Mouse (Mus musculus) liver, embryonic 16.5 days (tissue): ENCODE data around the gene Pdlim7. TPM values are rescaled to one million over a fixed set of nuclear protein-coding genes. Genes with fewer than 3 reads are reported as not detected.

Source experiments
- ATAC-seq: fragments of 200-750 bp; cut with Nextera tagmentation; 2 replicates; pipeline ENCODE4 v1.8.0; 2017; ENCODE audit warnings: low read depth, mild to moderate bottlenecking, moderate number of reproducible peaks, moderate library complexity
- H3K27ac ChIP-seq: fragments of 300-500 bp; sonication (generic); 2 replicates; pipeline ENCODE4 v1.5.1; 2014; ENCODE audit warnings: mild to moderate bottlenecking, low read length
- H3K27me3 ChIP-seq: fragments of 300-500 bp; sonication (generic); 2 replicates; pipeline ENCODE4 v1.6.1; 2014; ENCODE audit warnings: low read depth, low read length, mixed read lengths; ENCODE audit not compliant: control insufficient read depth, insufficient read depth
- H3K36me3 ChIP-seq: fragments of 300-500 bp; sonication (generic); 2 replicates; pipeline ENCODE4 v1.6.1; 2014; ENCODE audit warnings: mild to moderate bottlenecking; ENCODE audit not compliant: control insufficient read depth, insufficient read depth
- H3K4me1 ChIP-seq: fragments of 300-500 bp; sonication (generic); 2 replicates; pipeline ENCODE4 v1.6.1; 2014; ENCODE audit warnings: low read depth, low read length, mixed read lengths; ENCODE audit not compliant: control insufficient read depth
- H3K4me2 ChIP-seq: fragments of 300-500 bp; sonication (generic); 2 replicates; pipeline ENCODE4 v1.6.1; 2014; ENCODE audit warnings: low read depth, low read length, mixed read lengths
- H3K4me3 ChIP-seq: fragments of 300-500 bp; sonication (generic); 2 replicates; pipeline ENCODE4 v1.5.1; 2014; ENCODE audit warnings: low read depth, mild to moderate bottlenecking, low read length
- H3K9ac ChIP-seq: fragments of 300-500 bp; sonication (generic); 2 replicates; pipeline ENCODE4 v1.6.1; 2014; ENCODE audit warnings: low read depth, low read length
- H3K9me3 ChIP-seq: fragments of 300-500 bp; sonication (generic); replicated peaks from 2 replicates; pipeline ENCODE4 v1.6.1; 2016; ENCODE audit warnings: low read length; ENCODE audit not compliant: control insufficient read depth
- WGBS: fragments of 180-500 bp; shearing (Covaris S2); extraction: QIAGEN DNeasy Blood & Tissue Kit; methylation state at CpG from one replicate; pipeline ENCODE4 v1.1.7; 2014; ENCODE audit not compliant: insufficient replicate concordance; 5-methylcytosine and 5-hydroxymethylcytosine counted together
- polyA plus RNA-seq: library from polyadenylated mRNA; unstranded; fragments of >200 nt; fragmentation: Nextera tagmentation; extraction: Ambion mirVana; gene quantifications from 2 replicates; pipeline ENCODE4 v1.2.1, GENCODE M21; 2015

Gene Pdlim7
- polyA plus RNA-seq, 1 experiment from 2014 or later = 27.9 TPM

DNA sequence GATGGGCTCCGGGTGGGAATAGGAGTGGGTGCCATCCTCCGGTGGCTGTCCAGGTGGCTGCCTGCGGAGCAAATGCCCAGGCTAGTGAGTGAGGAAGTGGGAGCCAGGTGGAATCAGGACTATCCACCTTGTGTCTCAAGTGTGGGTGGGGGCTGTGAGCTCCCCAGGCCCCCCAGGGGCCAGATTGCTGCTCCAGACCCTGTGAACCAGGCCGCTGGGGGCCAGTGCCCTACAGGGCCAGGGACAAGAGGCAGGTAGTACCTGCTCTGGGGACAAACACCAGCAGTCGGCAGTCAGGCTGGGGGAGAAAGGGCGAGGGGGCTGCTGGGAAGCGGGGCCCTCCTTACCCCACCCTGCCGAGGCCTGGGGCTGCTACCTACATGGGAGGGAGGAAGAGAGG is 37.2 kb downstream of the Pdlim7 start:
- peaks cover 13% of the 10 kb centered on the region for H3K4me1 ChIP-seq
- no peak overlapping the region for H3K4me2 ChIP-seq
- no peak overlapping the region for H3K4me3 ChIP-seq
- no peak overlapping the region for H3K27ac ChIP-seq
- ATAC-seq = no peak
- H3K27me3 ChIP-seq = peaks cover 44% of the 10 kb centered on the region
- H3K9ac ChIP-seq = no peak overlapping the region
- 77% methylated on average over 8 of the region's 8 CpGs for WGBS
- no peaks in the 10 kb centered on the region for H3K36me3 ChIP-seq
- no peaks in the 10 kb centered on the region for H3K9me3 ChIP-seq

DNA sequence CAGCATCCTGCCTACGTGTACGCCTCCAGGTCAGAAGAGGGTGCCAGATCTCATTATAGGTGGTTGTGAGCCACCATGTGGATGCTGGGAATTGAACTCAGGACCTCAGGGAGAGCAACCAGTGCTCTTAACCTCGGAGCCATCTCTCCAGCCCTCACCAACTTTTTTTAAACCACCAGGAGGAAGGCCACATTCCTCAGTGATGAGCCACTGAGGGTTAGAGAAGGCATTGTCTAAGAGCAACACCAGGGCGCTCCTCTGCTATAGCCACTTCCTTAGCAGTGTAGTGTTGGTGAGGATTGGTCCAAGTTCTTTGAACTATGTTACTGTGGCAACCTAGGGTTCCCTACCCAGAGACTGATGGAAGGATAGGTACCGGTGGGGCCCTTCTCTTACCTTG is 37.7 kb downstream of the Pdlim7 start:
- WGBS = 74% methylated on average over 5 of the region's 5 CpGs
- no peak overlapping the region for H3K27ac ChIP-seq
- H3K36me3 ChIP-seq = no peaks in the 10 kb centered on the region
- H3K9me3 ChIP-seq = no peaks in the 10 kb centered on the region
- no peak for ATAC-seq
- no peak overlapping the region for H3K4me3 ChIP-seq
- peaks cover 49% of the 10 kb centered on the region for H3K27me3 ChIP-seq
- H3K9ac ChIP-seq = no peak overlapping the region
- peaks cover 16% of the 10 kb centered on the region for H3K4me1 ChIP-seq
- H3K4me2 ChIP-seq = no peak overlapping the region

DNA sequence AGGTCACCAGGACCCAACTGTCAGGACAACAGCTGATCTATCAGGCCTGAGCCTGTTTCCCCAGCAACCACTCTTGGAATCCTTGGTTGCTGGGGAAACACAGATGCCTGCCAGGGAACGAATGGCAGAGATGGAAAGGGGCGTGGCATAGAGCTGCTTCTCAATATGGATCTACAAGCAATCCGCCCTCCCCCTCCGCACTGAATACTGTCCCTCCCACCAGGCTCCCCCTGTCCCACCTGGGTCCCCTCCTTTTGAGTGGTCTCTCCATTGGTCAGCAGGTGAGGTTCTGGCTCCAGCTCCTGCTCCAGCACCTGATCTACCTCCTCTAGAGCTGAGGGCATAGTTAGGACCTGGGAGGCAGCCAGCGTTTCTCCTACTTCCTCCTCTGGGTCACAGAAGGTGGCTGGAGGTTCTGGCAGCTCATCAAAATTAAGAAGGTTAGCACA is 38.8 kb downstream of the Pdlim7 start:
- Histone ChIP-seq H3K9me3 (no peaks in the 10 kb centered on the region), H3K4me2 (no peak overlapping the region), H3K27ac (no peak overlapping the region), H3K27me3 (peaks cover 59% of the 10 kb centered on the region), H3K4me3 (no peak overlapping the region), H3K9ac (no peak overlapping the region), H3K4me1 (peaks cover 16% of the 10 kb centered on the region), H3K36me3 (no peaks in the 10 kb centered on the region)
- WGBS = 50% methylated on average over 5 of the region's 5 CpGs
- ATAC-seq = no peak

DNA sequence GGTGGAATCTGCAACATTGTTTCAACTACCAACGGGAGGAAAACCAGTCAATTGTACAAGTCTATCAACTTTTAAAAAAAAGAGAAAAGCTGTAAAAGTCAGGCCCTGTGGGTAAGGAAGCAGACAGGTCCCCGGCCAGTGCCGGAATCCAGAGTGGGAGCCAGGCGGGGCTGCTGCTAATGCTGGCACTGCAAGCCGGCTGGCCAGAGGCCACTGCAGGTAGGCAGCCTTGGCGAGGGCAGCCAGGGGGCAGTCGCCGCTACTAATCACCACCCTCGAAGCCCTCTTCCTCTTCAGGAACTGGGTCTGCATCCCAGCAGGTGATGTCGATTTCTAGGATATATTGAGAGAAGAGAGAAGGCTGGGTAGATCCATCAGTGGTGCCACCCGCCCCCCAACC is 39.5 kb downstream of the Pdlim7 start:
- 56% methylated on average over 11 of the region's 11 CpGs for WGBS
- Histone ChIP-seq H3K4me1 (peaks cover 16% of the 10 kb centered on the region), H3K4me3 (no peak overlapping the region), H3K27ac (no peak overlapping the region), H3K4me2 (no peak overlapping the region), H3K9me3 (no peaks in the 10 kb centered on the region), H3K27me3 (peaks cover 65% of the 10 kb centered on the region), H3K9ac (no peak overlapping the region), H3K36me3 (no peaks in the 10 kb centered on the region)
- no peak for ATAC-seq

DNA sequence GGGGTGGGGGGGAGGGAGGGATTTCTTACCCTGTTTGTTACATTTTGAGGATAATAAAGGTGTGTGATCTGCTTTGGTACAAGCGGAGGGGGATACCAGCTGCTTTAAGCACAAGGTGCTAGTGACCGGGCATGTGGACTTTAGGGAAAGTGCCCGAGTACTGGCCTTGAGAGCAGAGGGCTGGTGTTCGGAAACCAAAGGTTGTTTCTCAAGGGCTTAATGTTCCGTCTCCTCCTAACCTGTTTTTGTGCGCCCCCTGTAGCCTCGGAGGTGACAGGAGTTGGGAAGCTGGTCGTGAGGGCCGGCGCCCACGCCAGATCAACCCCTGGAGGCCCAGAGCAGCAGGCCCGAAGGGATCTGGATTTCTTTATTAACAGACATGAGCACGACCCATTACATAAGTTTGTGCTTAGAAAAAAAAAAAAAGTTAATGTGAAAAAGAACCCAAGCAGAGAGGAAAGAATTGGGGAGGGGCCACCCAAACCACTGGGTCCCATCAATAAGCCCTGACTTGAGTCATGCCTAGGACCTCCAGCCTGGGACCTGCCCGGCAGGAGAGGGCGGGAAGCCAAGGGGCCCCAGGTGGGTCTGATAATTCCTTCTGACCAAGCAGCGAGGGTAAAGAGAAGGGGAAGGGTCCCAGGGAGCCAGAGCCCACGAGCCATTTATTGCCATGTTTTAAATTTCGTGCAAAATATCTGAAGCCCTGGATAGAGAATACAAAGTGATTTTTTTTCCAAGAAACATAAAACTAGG is 40.2 kb downstream of the Pdlim7 start:
- peak overlapping the region; percentile 85 for H3K4me2 ChIP-seq
- no peaks in the 10 kb centered on the region for H3K36me3 ChIP-seq
- H3K27me3 ChIP-seq = peaks cover 68% of the 10 kb centered on the region
- H3K4me3 ChIP-seq = peak overlapping the region; percentile 62
- ATAC-seq = no peak
- peaks cover 16% of the 10 kb centered on the region for H3K4me1 ChIP-seq
- no peaks in the 10 kb centered on the region for H3K9me3 ChIP-seq
- H3K9ac ChIP-seq = peak overlapping the region; percentile 28; the same call in 1 of the 2 replicates
- H3K27ac ChIP-seq = no peak overlapping the region
- WGBS = 17% methylated on average over 18 of the region's 18 CpGs

DNA sequence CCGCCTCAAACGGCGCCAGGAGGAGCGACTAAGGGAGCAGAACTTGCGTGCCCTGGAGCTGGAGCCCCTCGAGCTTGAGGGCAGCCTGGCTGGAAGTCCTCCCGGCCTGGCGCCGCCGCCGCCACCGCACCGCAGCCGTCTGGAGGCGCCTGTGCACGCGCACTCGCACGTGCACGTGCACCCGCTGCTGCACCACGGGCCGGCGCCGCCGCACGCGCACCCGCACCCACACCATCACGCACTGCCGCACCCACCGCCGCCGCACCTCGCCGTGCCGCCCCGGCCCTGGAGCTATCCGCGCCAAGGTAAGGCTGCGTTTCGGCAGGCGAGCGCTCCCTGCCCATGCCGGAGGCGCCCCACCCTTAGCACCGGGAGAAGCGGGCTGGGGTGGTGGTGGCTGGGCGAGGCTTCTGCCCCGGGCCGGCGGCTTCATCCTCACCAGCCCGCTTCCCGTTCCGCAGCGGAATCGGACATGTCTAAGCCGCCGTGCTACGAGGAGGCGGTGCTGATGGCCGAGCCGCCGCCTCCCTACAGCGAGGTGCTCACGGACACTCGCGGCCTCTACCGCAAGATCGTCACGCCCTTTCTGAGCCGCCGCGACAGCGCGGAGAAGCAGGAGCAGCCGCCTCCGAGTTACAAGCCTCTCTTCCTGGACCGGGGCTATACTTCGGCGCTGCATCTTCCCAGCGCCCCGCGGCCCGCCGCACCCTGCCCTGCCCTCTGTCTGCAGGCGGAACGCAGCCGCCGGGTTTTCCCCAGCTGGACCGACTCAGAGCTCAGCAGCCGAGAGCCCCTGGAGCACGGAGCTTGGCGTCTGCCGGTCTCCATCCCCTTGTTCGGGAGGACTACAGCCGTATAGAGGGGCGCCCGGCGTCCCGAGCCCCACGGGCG is 41.1 kb downstream of the Pdlim7 start:
- peak overlapping the region; percentile 28 for H3K9ac ChIP-seq
- H3K4me1 ChIP-seq = peaks cover 16% of the 10 kb centered on the region
- peak overlapping the region; percentile 62 for H3K4me3 ChIP-seq
- H3K27ac ChIP-seq = no peak overlapping the region
- under 1% methylated on average over 100 of the region's 103 CpGs for WGBS
- 0 out of 2 replicates have a peak, but pooled peaks have one; percentile 24 for ATAC-seq
- no peaks in the 10 kb centered on the region for H3K9me3 ChIP-seq
- H3K4me2 ChIP-seq = peak overlapping the region; percentile 85
- no peaks in the 10 kb centered on the region for H3K36me3 ChIP-seq
- H3K27me3 ChIP-seq = peaks cover 71% of the 10 kb centered on the region

DNA sequence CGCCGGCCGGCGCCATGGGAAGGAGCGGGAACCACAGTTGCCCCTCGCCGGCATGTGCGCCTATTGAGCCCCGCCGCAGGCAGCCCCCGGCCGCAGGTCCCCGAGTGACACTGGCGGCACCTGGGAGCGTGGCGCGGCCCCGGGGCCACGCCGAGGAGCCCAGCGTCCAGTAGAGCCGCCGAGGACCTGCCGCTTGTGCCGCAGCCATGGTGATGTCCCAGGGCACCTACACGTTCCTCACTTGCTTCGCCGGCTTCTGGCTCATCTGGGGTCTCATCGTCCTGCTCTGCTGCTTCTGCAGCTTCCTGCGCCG is 41.7 kb downstream of the Pdlim7 start:
- H3K27me3 ChIP-seq = peaks cover 71% of the 10 kb centered on the region
- H3K27ac ChIP-seq = no peak overlapping the region
- H3K4me2 ChIP-seq = peak overlapping the region; percentile 85
- peak overlapping the region; percentile 38 for H3K9ac ChIP-seq
- H3K36me3 ChIP-seq = no peaks in the 10 kb centered on the region
- H3K4me1 ChIP-seq = peaks cover 16% of the 10 kb centered on the region
- ATAC-seq = no peak
- WGBS = 0% methylated on average over 30 of the region's 31 CpGs
- H3K9me3 ChIP-seq = no peaks in the 10 kb centered on the region
- H3K4me3 ChIP-seq = peak overlapping the region; percentile 62

DNA sequence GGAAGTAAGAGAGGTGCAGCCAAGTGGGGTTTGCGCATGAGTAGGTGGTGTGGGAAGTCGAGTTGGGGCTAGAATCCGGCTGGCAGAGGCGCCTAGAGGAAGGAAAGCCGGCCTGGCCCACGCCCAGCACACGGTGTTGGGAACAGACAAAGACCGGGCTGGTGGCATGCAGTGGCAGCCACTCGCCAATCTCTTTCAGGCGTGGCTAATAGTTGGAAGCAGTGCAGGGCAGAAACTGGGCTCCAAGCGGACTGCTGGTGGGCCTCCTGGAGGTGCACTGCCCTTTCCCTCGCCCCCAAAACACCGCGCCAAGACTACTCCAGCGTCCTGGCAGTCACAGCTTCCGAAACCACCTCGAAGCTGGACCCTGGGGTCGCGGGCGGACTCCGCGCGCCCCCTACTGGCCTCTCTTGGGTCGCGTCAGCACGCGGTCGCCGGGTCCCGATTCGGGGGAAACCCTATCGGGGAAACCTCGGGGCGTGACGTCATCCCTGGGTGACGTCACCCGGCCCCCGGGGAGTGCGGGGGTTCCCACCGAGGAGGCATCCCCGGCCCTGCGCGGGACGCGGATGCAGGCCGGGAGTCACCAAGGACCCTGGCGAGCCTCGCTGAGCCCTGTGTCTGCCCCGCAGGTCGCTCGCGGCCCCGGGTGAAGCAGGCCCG is 42.2 kb downstream of the Pdlim7 start:
- peak overlapping the region; percentile 38; the same call in 1 of the 2 replicates for H3K9ac ChIP-seq
- no peaks in the 10 kb centered on the region for H3K9me3 ChIP-seq
- peaks cover 72% of the 10 kb centered on the region for H3K27me3 ChIP-seq
- peak overlapping the region; percentile 62 for H3K4me3 ChIP-seq
- H3K36me3 ChIP-seq = no peaks in the 10 kb centered on the region
- WGBS = 1% methylated on average over 54 of the region's 54 CpGs
- peak overlapping the region; percentile 85 for H3K4me2 ChIP-seq
- H3K4me1 ChIP-seq = peaks cover 16% of the 10 kb centered on the region
- H3K27ac ChIP-seq = no peak overlapping the region
- ATAC-seq = peak; percentile 59
